Mouse (Mus musculus) large intestine, adult 2 months (tissue): ENCODE results near the gene Sgsm1. TPM values are rescaled to one million over a fixed set of nuclear protein-coding genes. Genes with fewer than 3 reads are reported as not detected.
"Not testable (repeated sequence)": the region's sequence is repeated elsewhere in the genome, so short reads cannot be mapped to it uniquely, and the experiment has no call there.

ENCODE experiments used
- DNase-seq: peaks from one replicate; pipeline ENCODE4 v3.0.0-alpha.2; 2012; ENCODE audit warnings: low read depth, low spot score
- WGBS: fragments of 180-500 bp; shearing (Covaris S2); methylation state at CpG from one replicate; pipeline ENCODE4 v1.1.7; 2018; 5-methylcytosine and 5-hydroxymethylcytosine counted together
- polyA plus RNA-seq: library from polyadenylated mRNA; depleted of rRNA; stranded (reverse); fragments of >200 nt; gene quantifications from 2 replicates; pipeline ENCODE4 v1.2.3, GENCODE M21; 2012; rRNA removed

Sgsm1 gene
- 7.1 and 7.5 TPM in 2 replicates for polyA plus RNA-seq

DNA sequence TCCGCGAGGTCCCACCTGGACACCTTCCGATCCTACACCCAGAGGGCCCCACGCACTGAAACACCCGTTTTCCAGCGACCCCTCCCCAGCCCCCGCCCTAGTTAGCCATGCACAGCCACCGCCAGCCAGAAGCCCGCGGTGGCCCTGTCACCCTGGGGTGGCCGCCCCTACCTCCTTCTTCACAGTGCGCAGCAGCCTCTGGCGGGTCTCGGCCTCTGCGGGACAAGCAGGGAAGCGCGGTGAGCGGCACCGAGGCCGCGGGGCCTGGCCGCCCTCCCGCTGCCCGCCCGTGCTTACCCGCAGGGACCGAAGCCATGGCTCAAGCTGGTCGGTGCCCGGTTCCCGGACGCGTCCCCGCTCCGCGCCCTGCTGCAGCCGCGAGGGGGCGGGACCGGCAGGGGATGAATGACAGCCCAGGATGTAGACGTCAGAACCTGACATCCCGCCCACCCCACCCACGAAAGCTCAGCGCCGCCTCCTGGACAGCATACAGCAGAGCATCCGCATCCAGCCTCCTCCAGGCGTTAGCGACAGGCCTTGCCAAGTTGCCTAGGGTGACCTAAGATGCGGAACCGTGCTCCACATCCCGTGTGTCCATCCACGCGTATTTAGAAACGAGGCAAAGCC, at the start of gene Sgsm1:
Gene Sgsm1, minus strand, starts transcription at position 410 of the 627 bp plus-strand sequence.
- WGBS, result 3% methylated on average over 52 of the region's 53 CpGs
- DNase-seq, result no peak

GRCm38 (mm10) chr5:113358833-113359232, 48.2 kb upstream of the Sgsm1 start:
- DNase-seq, result no peak
- 15% methylated on average over 11 of the region's 11 CpGs for WGBS

DNA sequence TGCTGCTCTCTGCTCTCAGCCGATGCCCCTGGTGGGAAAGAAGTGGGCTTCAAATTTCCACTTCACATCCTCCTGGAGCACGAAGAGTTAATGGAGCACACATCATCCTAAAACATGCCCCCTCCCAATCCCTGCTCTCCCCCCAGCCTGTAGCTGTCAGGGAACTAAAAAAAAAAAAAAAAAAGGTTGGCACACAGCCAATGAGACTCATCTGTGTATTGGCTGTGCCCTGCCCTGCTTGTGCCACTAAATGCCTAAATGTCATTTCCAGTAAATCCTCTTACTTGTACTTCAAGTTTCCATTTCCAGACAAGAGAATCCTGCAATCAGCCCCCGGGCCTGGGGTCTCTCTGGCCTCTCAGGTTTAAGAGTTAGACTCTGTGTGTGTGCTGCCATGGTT, 47.1 kb upstream of the Sgsm1 start:
- 46% methylated on average over 3 of the region's 3 CpGs for WGBS
- no peak for DNase-seq

DNA sequence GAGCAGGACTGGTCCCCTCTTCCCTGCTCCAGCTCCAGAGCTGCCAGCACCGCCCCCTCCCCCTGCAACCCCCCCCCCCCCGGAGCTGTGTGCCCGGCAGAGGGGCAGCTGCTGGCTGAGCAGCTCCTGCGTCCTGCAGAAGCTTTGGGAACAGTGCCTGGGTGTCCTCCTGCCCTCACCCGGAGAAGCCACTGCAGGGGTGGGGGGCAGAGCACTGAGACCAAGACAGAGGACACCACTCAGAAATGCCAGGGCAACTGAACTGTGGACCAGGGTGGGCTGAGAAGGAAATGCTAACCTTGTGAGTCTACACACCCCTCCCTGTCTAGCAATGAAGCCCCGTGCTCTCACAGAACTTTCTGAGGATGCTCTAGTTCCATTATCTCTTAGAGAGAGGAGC, 46.6 kb upstream of the Sgsm1 start, which contains the start of gene Aym1:
Gene Aym1, plus strand, starts transcription at position 109 of the 400 bp plus-strand sequence.
- DNase-seq, result no peak
- 53% methylated on average over 5 of the region's 6 CpGs for WGBS

GRCm38 (mm10) chr5:113354311-113354710, 43.7 kb upstream of the Sgsm1 start:
- WGBS, result 54% methylated on average over 16 of the region's 16 CpGs
- no peak for DNase-seq

- 35% methylated on average over 6 of the region's 6 CpGs for WGBS
- DNase-seq, result no peak
Observed at GRCm38 (mm10) chr5:113352636-113353035, 42.0 kb upstream of the Sgsm1 start.

GRCm38 (mm10) chr5:113351768-113352167, 41.2 kb upstream of the Sgsm1 start:
- 82% methylated on average over 3 of the region's 3 CpGs for WGBS
- no peak for DNase-seq

DNA sequence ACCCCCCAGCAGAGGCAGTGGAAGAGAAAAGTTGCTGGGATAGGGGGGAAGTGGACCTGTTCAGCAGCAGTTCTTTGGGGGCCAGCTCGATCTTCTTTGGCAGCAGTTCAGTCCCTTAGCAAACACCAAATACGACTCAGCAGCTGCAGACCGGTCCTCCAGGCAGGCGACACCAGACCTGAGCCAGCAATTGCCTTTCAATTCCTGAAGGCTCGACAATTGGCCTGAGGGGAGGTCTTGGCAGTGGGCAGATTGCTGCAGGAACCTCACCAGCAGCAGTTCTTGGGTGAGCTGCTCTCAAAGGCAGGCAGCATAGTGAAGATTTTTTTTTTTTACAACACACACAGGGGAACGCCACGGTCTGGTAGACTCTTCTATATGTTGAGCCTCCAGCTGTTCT, 39.2 kb upstream of the Sgsm1 start:
- WGBS, result 23% methylated on average over 7 of the region's 7 CpGs
- DNase-seq, result no peak

DNA sequence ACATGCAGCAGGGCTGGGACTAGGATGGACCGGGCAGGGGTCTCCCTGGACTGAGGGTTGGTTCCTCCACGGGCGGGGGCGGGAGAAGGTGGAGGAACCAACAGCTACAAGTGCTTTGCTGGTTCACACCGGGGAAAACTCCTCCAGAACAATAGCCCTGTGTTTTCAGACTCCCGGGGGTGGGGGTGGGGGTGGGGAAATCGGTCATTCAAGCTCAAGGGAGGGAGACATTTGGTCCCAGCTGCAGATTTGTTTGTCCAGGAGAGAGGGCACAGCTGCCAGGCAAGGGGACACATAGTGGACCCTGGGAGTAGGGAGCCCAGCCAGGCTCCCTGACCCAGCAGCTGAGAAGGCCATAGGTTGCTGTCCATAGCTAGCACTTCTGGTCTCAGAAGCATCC, 38.6 kb upstream of the Sgsm1 start:
- WGBS, result 12% methylated on average over 7 of the region's 7 CpGs
- no peak for DNase-seq

DNA sequence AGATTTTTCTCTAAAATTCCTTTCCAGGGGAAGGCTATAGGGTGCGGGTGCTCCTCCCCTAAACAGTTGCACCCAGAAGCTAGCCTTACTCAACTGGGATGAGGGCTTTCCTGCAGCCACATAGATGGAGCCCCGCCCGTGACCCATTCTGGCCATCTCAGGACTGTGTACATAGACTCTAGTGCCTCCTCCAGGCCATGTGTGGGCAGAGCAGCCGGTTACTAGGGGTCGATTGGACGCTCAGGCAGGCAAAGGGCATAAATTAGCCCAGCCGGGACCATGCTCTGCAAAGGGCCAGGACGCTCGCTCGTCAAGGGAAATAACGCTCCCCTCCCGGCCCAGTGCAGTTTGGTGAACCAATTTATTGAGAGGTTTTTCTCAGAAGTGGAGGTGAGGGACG, 38.0 kb upstream of the Sgsm1 start:
- DNase-seq, result no peak
- WGBS, result 16% methylated on average over 13 of the region's 13 CpGs

GRCm38 (mm10) chr5:113347593-113347992, 37.0 kb upstream of the Sgsm1 start:
- DNase-seq, result no peak
- 35% methylated on average over 12 of the region's 12 CpGs for WGBS

GRCm38 (mm10) chr5:113346651-113347050, 36.1 kb upstream of the Sgsm1 start:
- not testable (repeated sequence) for DNase-seq
- 46% methylated on average over 6 of the region's 6 CpGs for WGBS

DNA sequence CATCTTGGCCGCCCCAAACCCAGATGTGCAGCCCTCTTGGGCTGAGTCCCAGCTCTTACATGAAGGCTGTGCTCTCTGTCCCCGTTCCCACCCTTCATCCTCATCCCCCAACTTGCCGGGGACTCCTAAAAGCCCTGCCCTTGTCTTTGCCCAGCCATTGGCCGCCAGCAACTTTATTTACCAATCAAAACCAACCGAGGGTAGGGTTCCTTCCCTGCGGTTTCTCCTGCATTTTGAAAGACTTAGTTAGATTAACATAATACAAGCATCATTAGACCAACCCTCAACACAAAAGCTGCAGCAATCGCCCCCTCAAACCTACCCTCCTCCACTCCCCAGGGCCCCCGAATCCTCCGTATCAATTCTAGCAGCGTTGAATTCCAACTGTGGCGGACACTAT, 35.2 kb upstream of the Sgsm1 start:
- WGBS, result 19% methylated on average over 11 of the region's 11 CpGs

DNA sequence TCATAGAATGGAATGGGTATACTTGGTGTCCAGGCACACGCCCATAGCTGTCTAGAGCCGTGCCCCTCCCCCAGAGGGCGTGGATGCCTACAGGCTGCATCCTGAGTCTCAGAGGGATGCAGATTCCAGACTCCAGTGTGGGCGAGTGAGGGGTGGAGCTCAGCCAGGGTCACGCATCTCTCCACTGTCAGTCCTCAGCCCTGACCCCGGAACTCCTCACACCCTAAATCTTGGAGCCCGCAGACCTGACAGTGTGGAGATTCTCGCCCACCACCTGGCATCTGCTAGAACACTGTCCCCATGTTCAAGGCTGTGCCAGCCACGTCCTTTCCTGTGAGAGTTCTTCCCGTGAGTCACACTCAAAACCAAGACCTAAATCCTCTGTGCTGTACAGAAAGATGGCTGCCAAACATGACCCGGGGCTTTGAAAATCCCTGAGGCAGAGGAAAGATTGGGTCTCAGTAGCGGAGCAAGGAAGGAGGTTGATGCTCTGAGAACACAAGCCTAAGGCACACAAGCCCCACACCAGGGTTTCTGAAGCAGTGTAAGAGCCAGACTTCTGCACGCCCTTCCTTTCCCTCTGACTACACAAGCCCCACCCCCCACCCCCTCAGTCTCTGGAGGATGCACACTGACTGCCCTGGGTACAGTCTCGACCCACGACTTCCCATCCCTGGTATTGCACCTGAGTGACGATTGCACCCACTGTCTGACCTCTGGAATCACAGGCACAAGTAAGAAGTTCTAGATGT, 34.2 kb upstream of the Sgsm1 start:
- no peak for DNase-seq
- WGBS, result 24% methylated on average over 16 of the region's 16 CpGs

More for the DNA sequence above, 35.2 kb upstream of the Sgsm1 start:
- DNase-seq, result no peak

GRCm38 (mm10) chr5:113336281-113336680, 25.7 kb upstream of the Sgsm1 start:
- WGBS, result 29% methylated on average over 9 of the region's 9 CpGs
- DNase-seq, result no peak

GRCm38 (mm10) chr5:113335732-113336131, 25.1 kb upstream of the Sgsm1 start:
- DNase-seq, result no peak
- 1% methylated on average over 17 of the region's 17 CpGs for WGBS

DNA sequence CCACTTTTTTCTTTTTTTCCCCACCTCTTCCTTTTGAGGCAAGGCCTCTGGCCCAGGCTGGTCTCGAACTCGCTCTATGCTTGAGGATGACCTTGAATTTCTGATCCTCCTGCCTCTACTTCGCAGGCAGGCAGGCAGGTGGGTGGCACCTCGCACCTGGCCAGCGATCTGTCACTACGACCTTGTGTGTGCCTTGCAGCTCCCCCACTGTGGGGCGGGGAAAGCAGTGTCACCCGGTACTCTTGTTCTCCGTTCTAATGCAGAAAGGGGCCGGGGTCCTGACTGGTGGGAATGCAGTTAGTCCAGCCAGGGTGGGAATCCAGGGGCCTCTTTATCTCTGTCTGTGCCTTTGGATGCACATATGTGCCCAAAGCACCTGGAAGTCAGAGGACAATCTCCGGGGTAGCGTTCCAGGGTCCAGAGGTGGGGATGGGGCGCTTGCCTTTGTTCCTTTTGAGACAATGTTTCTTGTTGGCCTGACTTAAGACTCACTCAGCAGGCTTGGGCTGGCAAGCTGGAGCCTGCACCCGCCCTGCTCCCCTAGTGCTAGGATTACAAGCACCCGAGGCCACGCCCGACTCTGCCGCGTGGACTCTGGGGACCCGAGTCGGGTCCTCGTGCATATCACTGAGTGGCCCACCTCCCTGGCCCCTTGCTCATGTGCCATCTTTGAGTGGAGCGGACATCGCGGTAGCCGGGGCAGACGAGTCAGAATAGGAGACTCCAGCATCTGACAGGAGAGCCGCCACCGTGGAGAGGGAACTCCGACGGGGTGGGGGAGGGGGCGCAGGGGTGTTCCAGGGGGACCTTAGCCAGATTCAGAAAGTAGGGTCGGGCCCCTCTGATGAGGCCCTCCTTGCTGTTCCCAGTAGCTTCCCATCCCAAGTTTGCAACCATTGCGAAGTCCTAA, 24.3 kb upstream of the Sgsm1 start:
- DNase-seq, result no peak
- WGBS, result 7% methylated on average over 34 of the region's 34 CpGs

GRCm38 (mm10) chr5:113332899-113333298, 22.3 kb upstream of the Sgsm1 start:
- no peak for DNase-seq
- WGBS, result 54% methylated on average over 4 of the region's 4 CpGs

DNA sequence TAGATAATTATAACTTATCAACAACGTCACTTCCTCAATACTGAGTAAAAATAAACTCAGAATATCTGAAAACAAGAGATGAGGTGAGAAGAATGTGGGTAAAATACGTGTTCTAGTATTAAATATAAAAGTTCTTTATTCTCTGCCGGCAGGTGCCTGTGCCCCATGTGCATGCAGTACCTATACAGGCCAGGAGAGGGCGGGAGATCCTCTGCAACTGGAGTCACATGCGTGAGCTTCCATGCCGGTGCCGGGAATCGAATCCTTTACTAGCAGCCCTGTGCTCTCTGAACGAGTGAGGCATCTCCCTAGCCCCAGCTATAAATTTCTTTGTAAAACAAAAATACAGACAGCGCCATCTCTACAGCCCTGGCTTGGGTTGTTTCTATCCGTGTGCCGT, 21.7 kb upstream of the Sgsm1 start:
- WGBS, result 40% methylated on average over 12 of the region's 12 CpGs
- DNase-seq, result no peak

GRCm38 (mm10) chr5:113330202-113330601, 19.6 kb upstream of the Sgsm1 start:
- WGBS, result 71% methylated on average over 3 of the region's 3 CpGs
- no peak for DNase-seq
